Mouse (Mus musculus): ENCODE data around the gene Unc45b. TPM values are rescaled to one million over a fixed set of nuclear protein-coding genes. Genes with fewer than 3 reads are reported as not detected.
A peak's percentile ranks its signal among the peaks of the same experiment; 100 is the strongest.

Unc45b gene
- polyA plus RNA-seq, 1 experiment from 2014 or later: 2.6 TPM

DNA sequence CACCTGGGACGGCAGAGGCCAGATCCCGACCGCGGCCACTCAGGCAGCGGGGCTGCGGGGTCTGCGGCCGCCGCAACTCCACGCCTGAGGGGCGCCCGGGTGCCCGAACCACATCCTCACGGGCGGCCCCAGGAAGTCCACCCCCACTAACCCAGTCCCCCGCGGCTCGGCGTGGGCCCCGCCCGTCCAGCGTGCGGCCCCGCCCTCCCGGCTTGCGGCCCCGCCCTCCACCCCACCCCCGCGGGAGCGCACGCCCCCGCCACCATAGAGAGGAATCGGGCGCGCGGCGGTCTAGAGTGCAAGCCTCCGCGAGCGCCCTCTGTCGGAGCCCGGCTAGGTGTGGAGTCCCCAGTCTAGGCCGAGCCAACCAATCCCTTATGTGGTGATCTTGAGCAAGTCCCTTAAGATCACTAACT is 39.3 kb upstream of the Unc45b start, which contains the start of gene Rffl:
TSS of gene Rffl (minus strand) at position 180 of the 416 bp plus-strand sequence.
- Histone ChIP-seq H3K4me1 (peaks cover 16% of the 10 kb centered on the region), H3K27me3 (replicated peaks) (no peaks in the 10 kb centered on the region), H3K9me3 (replicated peaks) (no peaks in the 10 kb centered on the region), H3K4me2 (peak within 1 kb of the TSS; percentile 87), H3K9ac (replicated peaks) (peak within 1 kb of the TSS; percentile 72), H3K4me3 (replicated peaks) (peak within 1 kb of the TSS; percentile 76), H3K36me3 (no peaks in the 10 kb centered on the region), H3K27ac (replicated peaks) (0 out of 2 replicates have a peak within 1 kb of the TSS, but pooled peaks have one; percentile 42)
- peak; percentile 94 for ATAC-seq (ENCODE audit: low FRiP score)
- 2% methylated on average over 37 of the region's 43 CpGs for WGBS

DNA sequence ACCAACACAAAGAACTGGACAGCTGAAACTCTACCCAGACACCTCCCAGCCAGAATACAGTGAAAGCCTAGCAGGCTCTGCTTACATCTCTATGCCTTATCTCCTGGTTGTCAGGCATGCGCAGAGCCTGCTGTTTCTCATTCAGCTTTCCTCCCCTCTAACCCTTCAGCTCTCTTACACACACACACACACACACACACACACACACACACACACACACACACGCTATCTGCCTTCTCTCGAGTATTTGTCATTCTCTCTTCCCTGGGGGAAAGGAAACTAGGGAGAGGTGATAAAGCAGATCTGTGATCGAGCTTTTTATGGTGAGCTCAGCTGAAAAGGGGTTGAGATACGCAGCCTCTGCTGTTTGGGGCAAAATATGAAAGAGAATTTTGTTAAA is 35.4 kb upstream of the Unc45b start:
- no peak for ATAC-seq (ENCODE audit: low FRiP score)
- WGBS: 55% methylated on average over 5 of the region's 5 CpGs

DNA sequence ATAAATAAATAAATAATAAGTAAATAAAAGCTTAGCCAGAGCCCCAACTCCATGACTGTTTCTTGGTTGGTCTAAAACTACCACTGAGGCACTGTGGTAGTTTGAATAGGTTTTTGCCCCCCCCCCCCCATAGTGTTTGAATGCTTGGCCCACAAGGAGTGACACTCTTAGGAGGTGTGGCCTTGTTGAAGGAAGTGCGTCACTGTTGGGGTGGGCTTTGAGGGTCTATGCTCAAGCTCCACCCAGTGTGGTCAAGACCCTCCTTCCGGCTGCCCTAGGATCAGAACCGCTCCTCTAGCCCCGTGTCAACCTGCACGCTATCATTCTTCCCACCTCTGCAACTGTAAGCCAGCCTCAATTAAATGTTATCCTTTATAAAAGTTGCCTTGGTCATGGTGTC is 34.7 kb upstream of the Unc45b start:
- Histone ChIP-seq H3K4me3 (replicated peaks) (no peak overlapping the region), H3K27me3 (replicated peaks) (no peaks in the 10 kb centered on the region), H3K4me1 (peaks cover 7% of the 10 kb centered on the region), H3K9me3 (replicated peaks) (no peaks in the 10 kb centered on the region), H3K4me2 (no peak overlapping the region), H3K36me3 (no peaks in the 10 kb centered on the region), H3K9ac (replicated peaks) (no peak overlapping the region), H3K27ac (replicated peaks) (no peak overlapping the region)
- 95% methylated on average over 5 of the region's 5 CpGs for WGBS
- ATAC-seq (ENCODE audit: low FRiP score): no peak

More for the DNA sequence above, 35.4 kb upstream of the Unc45b start:
- no peaks in the 10 kb centered on the region for H3K9me3 ChIP-seq (replicated peaks)
- no peak overlapping the region for H3K4me3 ChIP-seq (replicated peaks)
- no peaks in the 10 kb centered on the region for H3K36me3 ChIP-seq
- H3K4me1 ChIP-seq: peaks cover 14% of the 10 kb centered on the region
- no peak overlapping the region for H3K27ac ChIP-seq (replicated peaks)
- H3K27me3 ChIP-seq (replicated peaks): no peaks in the 10 kb centered on the region
- no peak overlapping the region for H3K9ac ChIP-seq (replicated peaks)
- H3K4me2 ChIP-seq: no peak overlapping the region

DNA sequence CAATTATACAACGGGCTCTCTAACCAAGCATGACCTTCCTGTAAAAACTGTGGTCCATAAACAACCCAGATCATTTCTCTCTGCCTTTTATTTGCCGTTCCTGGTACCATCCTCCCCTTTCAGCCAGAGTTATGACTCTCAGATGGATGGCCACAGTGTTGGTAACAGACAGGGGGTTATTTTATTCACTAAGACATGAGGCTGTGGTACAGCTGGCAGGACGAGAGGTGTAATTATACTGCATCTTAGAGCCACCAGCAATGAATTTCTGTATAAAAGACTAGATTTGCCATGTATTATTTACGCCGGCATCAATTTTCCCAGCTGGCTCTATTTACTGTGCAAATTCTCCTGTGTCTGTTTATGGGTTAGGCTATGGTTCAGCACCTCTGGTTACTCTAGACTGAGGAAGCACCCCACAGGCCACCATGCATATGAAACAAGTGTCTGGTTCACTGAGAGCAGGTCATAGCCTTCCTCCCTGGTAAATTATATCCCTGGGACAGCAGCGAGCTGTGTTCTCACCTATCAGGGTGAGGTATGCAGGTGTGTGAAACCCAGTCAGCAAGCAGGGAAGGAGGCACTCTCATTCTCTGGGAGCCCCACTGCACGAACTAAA is 32.5 kb upstream of the Unc45b start:
- no peaks in the 10 kb centered on the region for H3K9me3 ChIP-seq (replicated peaks)
- ATAC-seq (ENCODE audit: low FRiP score): no peak
- no peaks in the 10 kb centered on the region for H3K27me3 ChIP-seq (replicated peaks)
- WGBS: 58% methylated on average over 7 of the region's 7 CpGs
- H3K27ac ChIP-seq (replicated peaks): no peak overlapping the region
- H3K4me2 ChIP-seq: no peak overlapping the region
- no peak overlapping the region for H3K4me3 ChIP-seq (replicated peaks)
- no peak overlapping the region for H3K9ac ChIP-seq (replicated peaks)
- H3K4me1 ChIP-seq: no peaks in the 10 kb centered on the region
- H3K36me3 ChIP-seq: no peaks in the 10 kb centered on the region

DNA sequence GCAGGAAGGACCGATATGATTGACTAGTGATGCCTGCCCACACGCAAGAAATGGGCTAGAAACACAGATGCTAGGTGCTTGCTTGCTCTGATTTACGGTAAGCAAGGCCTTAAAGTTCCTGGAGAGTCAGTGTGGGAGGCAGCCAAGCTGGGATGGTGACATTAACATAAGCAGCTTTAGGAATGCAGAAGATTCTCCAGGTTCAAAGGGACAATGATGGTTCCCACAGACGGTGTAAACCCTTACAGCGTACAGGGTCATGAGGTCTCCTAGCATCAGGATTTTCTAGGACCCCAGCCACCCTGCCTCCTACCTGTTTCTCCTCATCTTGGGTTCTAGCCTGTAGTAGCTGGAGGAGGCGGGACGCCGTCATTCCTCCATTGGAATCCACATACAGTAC is 27.2 kb upstream of the Unc45b start:
- Histone ChIP-seq H3K36me3 (no peaks in the 10 kb centered on the region), H3K9ac (replicated peaks) (no peak overlapping the region), H3K27ac (replicated peaks) (no peak overlapping the region), H3K9me3 (replicated peaks) (no peaks in the 10 kb centered on the region), H3K4me1 (peaks cover under 1% of the 10 kb centered on the region), H3K4me3 (replicated peaks) (no peak overlapping the region), H3K27me3 (replicated peaks) (no peaks in the 10 kb centered on the region), H3K4me2 (no peak overlapping the region)
- ATAC-seq (ENCODE audit: low FRiP score): no peak; the same call in 1 of the 2 replicates
- WGBS: 66% methylated on average over 8 of the region's 8 CpGs

DNA sequence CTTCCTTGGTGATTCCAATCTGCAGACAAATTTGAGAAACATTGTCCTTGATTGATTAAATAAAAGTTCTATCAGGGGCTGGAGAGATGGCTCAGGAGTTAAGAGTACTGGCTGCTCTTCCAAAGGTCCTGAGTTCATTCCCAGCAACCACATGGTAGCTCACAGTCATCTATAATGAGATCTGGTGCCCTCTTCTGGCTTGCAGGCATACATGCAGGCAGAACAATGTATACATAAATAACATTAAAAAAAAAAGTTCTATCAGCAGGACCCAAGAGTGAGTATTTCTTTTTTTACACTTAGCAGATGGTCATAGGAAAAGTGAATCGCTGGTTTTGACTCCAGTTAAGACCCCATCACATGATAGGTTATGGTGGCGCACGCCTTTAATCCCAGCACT is 23.8 kb upstream of the Unc45b start:
- 96% methylated on average over 3 of the region's 3 CpGs for WGBS
- Histone ChIP-seq H3K36me3 (no peaks in the 10 kb centered on the region), H3K27ac (replicated peaks) (no peak overlapping the region), H3K4me2 (no peak overlapping the region), H3K4me1 (peaks cover 19% of the 10 kb centered on the region), H3K9me3 (replicated peaks) (no peaks in the 10 kb centered on the region), H3K27me3 (replicated peaks) (peaks cover 6% of the 10 kb centered on the region), H3K9ac (replicated peaks) (no peak overlapping the region), H3K4me3 (replicated peaks) (no peak overlapping the region)
- ATAC-seq (ENCODE audit: low FRiP score): no peak

DNA sequence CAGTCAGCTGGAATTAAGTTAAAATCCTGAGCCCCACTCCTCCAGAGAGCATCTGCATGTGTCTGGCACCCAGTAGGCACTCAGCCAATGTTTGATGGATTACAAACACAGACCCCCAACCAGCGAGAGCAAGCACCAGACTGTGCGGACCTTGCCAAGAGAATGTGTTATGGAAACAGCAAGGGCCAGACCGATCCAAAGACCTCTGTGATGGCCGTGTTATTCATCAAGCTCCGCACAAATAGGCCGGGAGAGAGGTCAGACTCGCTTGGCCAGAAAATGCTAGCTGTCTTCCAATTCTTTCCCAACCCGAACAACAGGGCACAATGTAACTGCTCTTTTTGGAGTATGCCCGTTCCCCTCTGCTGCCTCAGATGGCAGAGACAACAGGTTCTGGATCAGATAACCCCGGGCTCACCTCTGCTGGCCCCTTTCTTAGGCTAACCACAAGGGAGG is 21.8 kb upstream of the Unc45b start:
- Histone ChIP-seq H3K4me3 (replicated peaks) (no peak overlapping the region), H3K36me3 (no peaks in the 10 kb centered on the region), H3K9ac (replicated peaks) (peak overlapping the region; percentile 23; the same call in 1 of the 2 replicates), H3K27me3 (replicated peaks) (peaks cover 14% of the 10 kb centered on the region), H3K27ac (replicated peaks) (no peak overlapping the region), H3K9me3 (replicated peaks) (no peaks in the 10 kb centered on the region), H3K4me2 (peak overlapping the region; percentile 90), H3K4me1 (peaks cover 19% of the 10 kb centered on the region)
- WGBS: 47% methylated on average over 10 of the region's 10 CpGs
- no peak for ATAC-seq (ENCODE audit: low FRiP score)

DNA sequence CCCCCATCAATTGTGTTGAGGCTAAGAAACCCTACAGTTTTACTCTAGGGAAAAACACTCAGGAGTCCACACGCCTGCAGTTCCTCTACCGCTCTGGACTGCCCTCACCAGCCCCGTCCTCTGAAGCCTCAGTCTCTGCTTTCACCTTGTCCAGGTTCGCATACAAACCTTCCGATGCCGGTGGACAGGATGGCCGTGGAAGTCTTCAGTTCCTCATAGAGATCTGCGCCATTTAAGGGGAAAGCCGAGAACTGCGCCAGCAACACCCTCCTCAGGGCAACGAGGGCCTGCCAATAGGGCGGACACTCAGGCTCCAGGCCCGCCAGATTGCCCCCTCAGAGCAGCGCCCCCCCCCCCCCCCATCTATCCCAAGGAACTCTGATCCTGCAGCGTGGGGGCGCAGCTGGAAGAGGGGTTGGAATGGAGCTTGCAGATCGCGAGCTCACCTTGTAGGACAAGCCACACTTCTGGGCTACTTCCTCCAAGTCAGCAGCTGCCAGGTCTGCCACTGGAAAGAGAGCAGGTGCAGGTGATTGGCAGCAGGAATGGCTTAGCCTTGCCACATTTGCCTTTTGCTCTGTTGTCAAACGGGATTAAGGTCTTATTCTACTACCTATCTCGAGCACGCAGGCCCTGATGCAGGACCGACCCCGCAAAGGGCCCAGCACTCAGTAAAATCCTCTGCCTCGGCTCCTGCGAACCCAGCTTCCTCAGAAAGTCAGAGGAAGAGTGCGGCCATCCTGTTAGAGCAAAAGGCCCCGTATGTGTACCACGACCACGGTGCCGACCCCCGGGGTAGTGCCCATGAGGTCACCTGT is 20.6 kb upstream of the Unc45b start:
- ATAC-seq (ENCODE audit: low FRiP score): peak; percentile 66
- Histone ChIP-seq H3K27ac (replicated peaks) (peak overlapping the region; percentile 69), H3K4me1 (peaks cover 19% of the 10 kb centered on the region), H3K4me2 (peak overlapping the region; percentile 90), H3K9me3 (replicated peaks) (no peaks in the 10 kb centered on the region), H3K27me3 (replicated peaks) (peaks cover 14% of the 10 kb centered on the region), H3K4me3 (replicated peaks) (peak overlapping the region; percentile 67), H3K36me3 (no peaks in the 10 kb centered on the region), H3K9ac (replicated peaks) (peak overlapping the region; percentile 77)
- WGBS: 7% methylated on average over 31 of the region's 31 CpGs

DNA sequence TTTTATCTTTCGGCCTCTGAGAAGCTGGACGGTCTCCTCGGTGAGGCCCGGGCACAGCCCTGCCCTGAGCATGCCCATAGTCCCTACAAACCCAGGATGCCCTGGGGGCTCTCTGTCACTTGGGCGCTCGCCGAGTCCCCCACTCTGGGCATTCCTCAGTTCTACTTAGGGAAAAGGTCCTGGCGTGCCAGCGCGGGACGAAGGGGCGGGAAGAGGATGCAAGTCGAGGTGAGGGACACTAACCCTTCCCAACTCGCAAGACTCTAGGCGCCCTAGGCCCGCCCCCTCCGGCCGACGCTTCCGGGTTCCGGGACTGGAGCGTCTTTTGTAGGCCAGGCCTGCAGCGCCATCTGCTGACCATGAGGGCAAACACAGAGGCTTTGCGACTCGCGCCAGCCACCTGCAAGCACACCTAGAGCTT is 20.0 kb upstream of the Unc45b start, which contains the start of gene Rad51d:
TSS of gene Rad51d (minus strand) at position 273 of the 421 bp plus-strand sequence.
- H3K9ac ChIP-seq (replicated peaks): peak within 1 kb of the TSS; percentile 77
- H3K4me3 ChIP-seq (replicated peaks): peak within 1 kb of the TSS; percentile 67
- H3K4me2 ChIP-seq: peak within 1 kb of the TSS; percentile 90
- H3K36me3 ChIP-seq: no peaks in the 10 kb centered on the region
- peaks cover 19% of the 10 kb centered on the region for H3K4me1 ChIP-seq
- H3K27ac ChIP-seq (replicated peaks): peak within 1 kb of the TSS; percentile 69
- ATAC-seq (ENCODE audit: low FRiP score): peak; percentile 92
- H3K9me3 ChIP-seq (replicated peaks): no peaks in the 10 kb centered on the region
- under 1% methylated on average over 26 of the region's 26 CpGs for WGBS
- H3K27me3 ChIP-seq (replicated peaks): peaks cover 14% of the 10 kb centered on the region

DNA sequence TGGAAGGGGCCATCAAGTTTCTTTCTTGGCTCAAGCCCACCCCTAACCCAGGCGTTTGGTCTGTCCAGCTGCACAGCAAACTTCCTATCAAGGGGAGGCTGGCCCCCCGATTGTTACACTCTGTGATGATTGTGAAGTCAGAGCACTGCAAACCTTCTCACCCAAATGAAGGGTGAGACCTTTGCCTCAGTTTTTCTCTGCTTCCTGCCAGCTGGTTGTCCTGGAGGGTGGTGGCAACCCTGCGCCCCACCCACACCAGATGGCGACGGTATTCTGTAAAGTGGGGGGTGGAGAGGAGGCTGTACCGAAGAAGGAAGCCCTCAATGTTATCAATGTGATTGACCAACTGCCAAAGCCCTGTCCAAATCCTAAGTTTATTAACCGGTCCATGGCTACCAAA is 18.4 kb upstream of the Unc45b start, which contains the start of gene Fndc8:
TSS of gene Fndc8 (plus strand) at position 189 of the 400 bp plus-strand sequence.
- H3K4me1 ChIP-seq: peaks cover 19% of the 10 kb centered on the region
- 62% methylated on average over 7 of the region's 7 CpGs for WGBS
- H3K4me2 ChIP-seq: no peak within 1 kb of the TSS
- no peak within 1 kb of the TSS for H3K9ac ChIP-seq (replicated peaks)
- H3K9me3 ChIP-seq (replicated peaks): no peaks in the 10 kb centered on the region
- peaks cover 14% of the 10 kb centered on the region for H3K27me3 ChIP-seq (replicated peaks)
- no peak for ATAC-seq (ENCODE audit: low FRiP score)
- H3K36me3 ChIP-seq: no peaks in the 10 kb centered on the region
- no peak within 1 kb of the TSS for H3K4me3 ChIP-seq (replicated peaks)
- H3K27ac ChIP-seq (replicated peaks): no peak within 1 kb of the TSS

DNA sequence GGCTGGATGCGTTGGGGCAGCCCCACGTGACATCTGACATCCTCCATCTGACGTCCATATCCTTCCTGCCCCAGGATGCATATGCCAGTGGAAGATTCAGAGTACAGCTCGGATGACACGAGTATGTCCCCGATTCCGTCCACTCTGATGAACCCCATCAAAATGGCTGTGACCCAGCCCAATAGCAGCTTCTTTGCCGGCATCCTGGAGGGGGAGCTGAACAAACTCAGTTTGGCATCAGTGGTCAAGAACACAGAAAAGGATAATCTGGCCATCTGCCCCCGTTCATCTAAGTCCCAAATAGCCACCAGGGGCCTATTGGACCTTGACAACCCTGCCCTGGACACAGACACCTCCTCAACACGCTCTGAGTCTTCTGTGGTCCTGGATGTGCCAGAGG is 12.9 kb upstream of the Unc45b start:
- no peak overlapping the region for H3K4me3 ChIP-seq (replicated peaks)
- H3K9ac ChIP-seq (replicated peaks): no peak overlapping the region
- H3K36me3 ChIP-seq: peaks cover 38% of the 10 kb centered on the region
- no peaks in the 10 kb centered on the region for H3K27me3 ChIP-seq (replicated peaks)
- H3K9me3 ChIP-seq (replicated peaks): no peaks in the 10 kb centered on the region
- ATAC-seq (ENCODE audit: low FRiP score): no peak
- no peaks in the 10 kb centered on the region for H3K4me1 ChIP-seq
- WGBS: 89% methylated on average over 10 of the region's 10 CpGs
- no peak overlapping the region for H3K4me2 ChIP-seq
- no peak overlapping the region for H3K27ac ChIP-seq (replicated peaks)

DNA sequence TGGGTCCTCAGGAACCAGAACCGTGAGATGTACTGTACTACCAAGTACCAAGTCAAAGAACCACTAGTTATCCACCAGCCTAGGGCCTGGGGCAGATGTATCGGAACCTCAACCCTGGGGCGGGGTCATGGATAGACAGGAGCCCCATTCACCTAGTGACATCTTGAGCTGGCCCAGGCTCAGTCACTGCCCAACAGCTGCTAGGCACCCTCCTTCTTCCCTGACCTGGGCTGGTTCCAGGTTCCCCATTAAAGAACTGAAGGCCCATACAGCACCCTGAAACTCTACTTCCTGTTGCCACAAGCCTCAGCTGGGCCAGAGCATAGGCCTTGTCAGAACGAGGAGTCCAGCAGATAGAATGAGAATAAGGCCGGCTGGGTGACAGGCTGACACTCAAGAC is 10.6 kb upstream of the Unc45b start:
- Histone ChIP-seq H3K4me1 (no peaks in the 10 kb centered on the region), H3K36me3 (peaks cover 60% of the 10 kb centered on the region), H3K9me3 (replicated peaks) (no peaks in the 10 kb centered on the region), H3K4me2 (no peak overlapping the region), H3K4me3 (replicated peaks) (no peak overlapping the region), H3K27me3 (replicated peaks) (no peaks in the 10 kb centered on the region), H3K27ac (replicated peaks) (no peak overlapping the region), H3K9ac (replicated peaks) (no peak overlapping the region)
- WGBS: 95% methylated on average over 5 of the region's 5 CpGs
- ATAC-seq (ENCODE audit: low FRiP score): no peak

Data from neural tube, embryonic 15.5 days (tissue).